Mouse (Mus musculus) CD4-positive, CD25-positive, alpha-beta regulatory T cell, adult 2 months (primary cell): ENCODE measurements around the gene Eya4.

ENCODE experiments used
- DNase-seq: peaks from one replicate; pipeline ENCODE4 v3.0.0-alpha.2; 2012; ENCODE audit warnings: low read depth, low spot score

The Eya4 gene

DNA sequence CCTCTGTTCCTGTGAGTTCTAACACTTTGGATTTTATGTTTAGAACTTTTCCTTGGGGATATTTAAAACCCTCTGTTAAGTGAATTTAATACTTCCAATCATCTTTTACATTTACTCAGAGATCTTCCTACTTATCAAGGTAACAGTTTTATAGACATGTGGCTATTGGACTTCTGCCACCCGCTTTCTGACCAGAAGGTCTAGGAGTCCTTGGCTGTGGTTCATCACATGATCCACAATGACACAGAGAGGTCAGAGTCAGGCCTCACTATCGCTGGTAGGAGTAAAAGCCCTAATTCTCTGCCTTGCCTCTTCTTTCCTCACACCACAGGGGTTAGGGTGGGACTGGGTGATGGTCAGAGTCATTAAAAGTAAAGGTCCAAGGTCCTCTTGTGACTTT lies 277.2 kb downstream of the Eya4 start:
- no peak for DNase-seq

DNA sequence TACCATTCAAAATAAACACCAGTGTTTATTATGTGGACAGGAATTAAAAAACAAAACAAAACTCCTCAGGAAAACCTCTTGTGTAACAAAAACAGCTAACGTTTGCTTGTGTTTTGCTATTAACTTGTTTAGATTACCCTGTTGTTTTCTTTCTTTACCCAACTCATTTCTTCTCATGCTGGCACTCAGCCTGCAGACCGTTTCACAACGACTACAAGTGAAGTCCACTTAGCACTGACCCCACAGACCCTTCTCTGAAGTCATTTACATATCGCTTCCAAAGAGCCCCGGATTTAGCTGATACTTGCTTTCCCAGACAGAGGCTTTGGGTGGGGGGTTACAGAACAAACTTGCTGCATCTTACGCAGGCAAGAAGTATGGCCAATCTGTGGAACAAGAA lies 286.9 kb downstream of the Eya4 start:
- DNase-seq: no peak

DNA sequence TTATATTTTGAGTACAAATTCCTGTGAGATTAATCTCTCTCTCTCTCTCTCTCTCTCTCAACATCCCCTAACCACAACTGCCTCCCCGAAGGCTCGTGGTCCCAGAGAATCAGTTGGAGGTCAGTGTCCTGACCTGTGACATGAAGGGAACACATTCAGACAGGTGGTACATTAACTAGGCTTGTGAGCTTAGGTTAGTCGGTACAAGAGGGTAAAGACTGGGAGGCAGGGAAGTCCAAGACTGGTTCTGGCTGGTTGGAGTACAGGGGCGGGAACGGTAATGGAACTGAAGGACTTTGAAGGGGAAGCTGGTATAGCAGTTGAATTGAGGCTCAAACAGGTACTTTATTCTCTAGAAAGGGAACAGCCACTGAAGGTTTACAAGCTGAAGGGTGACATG lies 287.9 kb downstream of the Eya4 start:
- DNase-seq: no peak

DNA sequence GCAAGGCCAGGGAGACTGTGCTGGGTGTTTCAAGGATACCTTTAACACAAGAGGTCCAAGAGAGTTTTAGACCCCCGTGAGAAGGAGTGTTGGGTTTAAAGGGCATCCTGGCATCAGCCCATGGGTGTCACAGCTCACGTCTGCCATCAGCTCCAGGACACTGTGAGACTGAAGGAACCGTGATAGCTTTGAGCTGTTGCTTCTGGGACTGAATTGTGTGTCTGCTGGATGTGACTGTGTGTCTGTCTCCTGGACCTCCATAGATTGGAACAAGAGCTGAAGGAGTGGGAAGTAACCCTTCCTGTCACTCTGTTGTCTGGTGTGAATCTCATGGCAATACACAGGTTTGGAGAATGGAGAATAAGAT lies 289.9 kb downstream of the Eya4 start:
- DNase-seq: no peak

DNA sequence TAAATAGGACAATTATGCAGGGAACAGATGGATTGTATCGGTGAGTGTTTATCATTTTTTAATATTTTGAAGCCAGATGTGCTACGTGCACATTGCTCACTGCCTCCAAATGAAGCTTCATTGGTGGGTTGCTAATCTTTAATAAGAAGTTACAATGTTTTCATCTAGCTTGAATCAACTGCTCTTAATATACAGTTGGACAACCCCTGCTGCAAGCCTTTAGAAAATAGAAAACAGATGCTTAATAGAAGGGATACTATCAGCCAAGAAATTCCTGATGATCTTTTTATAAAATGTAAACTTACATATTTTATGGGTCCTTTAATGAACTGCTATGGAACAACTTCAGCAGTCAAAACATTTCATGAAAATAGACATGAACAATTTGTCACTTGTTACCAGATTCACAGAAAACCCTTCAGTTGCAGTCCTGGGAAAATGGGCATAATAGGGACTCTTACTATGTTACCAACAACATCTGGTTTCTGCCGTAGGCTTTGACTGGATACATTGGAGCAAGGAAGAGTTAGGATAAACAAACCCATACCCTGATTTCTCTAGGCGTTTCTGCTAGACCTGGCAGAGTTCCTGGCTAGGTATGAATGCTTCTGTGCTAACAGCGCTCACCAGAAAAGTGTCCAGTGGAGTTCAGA lies 290.4 kb downstream of the Eya4 start:
- no peak for DNase-seq

DNA sequence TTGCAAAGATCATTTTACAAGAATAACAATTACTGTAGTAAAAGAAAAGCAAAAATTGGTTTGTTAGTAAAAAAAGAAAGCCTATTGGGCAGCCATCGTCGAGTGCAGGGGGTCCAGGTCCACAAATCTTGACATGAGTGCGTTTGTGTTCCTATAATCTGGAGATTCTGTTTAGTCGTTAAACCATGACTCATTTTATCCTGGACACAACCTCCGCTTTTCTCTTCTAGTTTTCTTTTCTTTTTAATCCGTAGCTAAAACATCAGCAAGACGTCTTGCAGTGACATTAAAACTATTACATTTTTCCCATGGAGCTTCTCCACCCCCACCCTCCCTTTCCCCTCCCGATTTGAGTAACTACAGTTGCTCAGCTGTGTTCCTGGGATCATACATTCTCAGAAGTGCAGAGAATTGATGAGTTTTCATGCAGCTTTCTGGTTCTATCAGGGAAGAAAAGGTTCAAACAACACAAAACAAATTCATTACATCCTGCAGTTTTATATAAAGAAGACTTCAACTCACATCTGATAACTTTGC lies 297.1 kb downstream of the Eya4 start:
- DNase-seq: no peak
